8 mouse cellular contexts compared by ENCODE assay signal in genomic region chrX:53006062-53006461, GRCm38 (mm10). TPM values are rescaled to one million over a fixed set of nuclear protein-coding genes. Genes with fewer than 3 reads are reported as not detected.
A peak's percentile ranks its signal among the peaks of the same experiment; 100 is the strongest.
DNase-seq lines count a peak whose midpoint lies in the region; ATAC-seq lines count a peak whose summit lies in the region.

No protein-coding gene starts in this region.

- H3K27me3 ChIP-seq in forebrain, embryonic 14.5 days (replicated peaks; ENCODE audit: control insufficient read depth, insufficient read depth, low read length), result no peaks in the 10 kb centered on the region
- no peaks in the 10 kb centered on the region for H3K27me3 ChIP-seq in forebrain, embryonic 11.5 days (ENCODE audit: control insufficient read depth, insufficient read depth, low read length)

- H3K4me1 ChIP-seq in forebrain, embryonic 14.5 days (ENCODE audit: control insufficient read depth, insufficient read depth, low read length), result no peaks in the 10 kb centered on the region
- no peaks in the 10 kb centered on the region for H3K4me1 ChIP-seq in forebrain, embryonic 11.5 days (replicated peaks; ENCODE audit: control insufficient read depth, insufficient read depth, low read length)

- no peak overlapping the region for H3K27ac ChIP-seq in forebrain, embryonic 14.5 days (ENCODE audit: low read depth, low read length)
- H3K27ac ChIP-seq in forebrain, embryonic 11.5 days (ENCODE audit: low read depth, low read length), result no peak overlapping the region

- H3K9me3 ChIP-seq in forebrain, embryonic 14.5 days (replicated peaks; ENCODE audit: control insufficient read depth, low read length), result no peaks in the 10 kb centered on the region
- H3K9me3 ChIP-seq in forebrain, embryonic 11.5 days (ENCODE audit: control insufficient read depth, low read length), result no peaks in the 10 kb centered on the region

- intact Hi-C loops in left cerebral cortex, postnatal 25 days (cut with DNase I), result no loop called here
- intact Hi-C loops in left cerebral cortex, postnatal 4 days (cut with DNase I), result no loop called here

- WGBS in forebrain, embryonic 14.5 days, result 47% methylated on average over 3 of the region's 3 CpGs
- 61% methylated on average over 3 of the region's 3 CpGs for WGBS in forebrain, embryonic 11.5 days

- H3K9ac ChIP-seq in forebrain, embryonic 14.5 days (ENCODE audit: low read length), result no peak overlapping the region
- H3K9ac ChIP-seq in forebrain, embryonic 11.5 days (ENCODE audit: low read length), result no peak overlapping the region

- no peaks in the 10 kb centered on the region for H3K36me3 ChIP-seq in forebrain, embryonic 14.5 days (ENCODE audit: control insufficient read depth, insufficient read depth, low read length)
- no peaks in the 10 kb centered on the region for H3K36me3 ChIP-seq in forebrain, embryonic 11.5 days (ENCODE audit: control insufficient read depth, insufficient read depth, low read length)

- peak; percentile 60; the same call in 1 of the 2 replicates for ATAC-seq in forebrain, embryonic 14.5 days
- ATAC-seq in forebrain, embryonic 11.5 days (replicated peaks; ENCODE audit: low FRiP score), result no peak

- no peak overlapping the region for H3K4me2 ChIP-seq in forebrain, embryonic 14.5 days (ENCODE audit: low read length)
- H3K4me2 ChIP-seq in forebrain, embryonic 11.5 days (ENCODE audit: low read depth, low read length, severe bottlenecking), result no peak overlapping the region

- no peak overlapping the region for H3K4me3 ChIP-seq in forebrain, embryonic 14.5 days (ENCODE audit: low read depth, low read length)
- H3K4me3 ChIP-seq in forebrain, embryonic 11.5 days (ENCODE audit: low read depth, low read length), result no peak overlapping the region

- peak; percentile 80 for DNase-seq in forebrain, embryonic 14.5 days (ENCODE audit: low spot score)
- DNase-seq in forebrain, embryonic 11.5 days (ENCODE audit: low spot score), result no peak
- DNase-seq in left cerebral cortex, postnatal 25 days (ENCODE audit: low spot score in 2 of 2), result peak; percentile 12 to 44
- DNase-seq in left cerebral cortex, postnatal 4 days, result no peak
- peak; percentile 61 for DNase-seq in R1 (ENCODE audit: low read depth, low spot score)
- DNase-seq in induced T-regulatory cell, adult 2 months (ENCODE audit: low read depth), result peak; percentile 87
- DNase-seq in right cerebral cortex, postnatal 10 days (ENCODE audit: low spot score in 2 of 2), result no peak
- DNase-seq in gastrocnemius, postnatal 25 days, result no peak

RNA-seq across cellular contexts. Expression of gene Hprt, which starts 18.1 kb away (rescaled TPM):
- 87.9 and 93.1 TPM in 2 replicates for polyA plus RNA-seq in forebrain, embryonic 14.5 days (2014; fragmentation: Nextera tagmentation; extraction: Ambion mirVana)
- polyA plus RNA-seq in forebrain, embryonic 11.5 days (2014; fragmentation: Nextera tagmentation; extraction: Ambion mirVana), result 77.5 and 81.6 TPM in 2 replicates
- total RNA-seq in left cerebral cortex, postnatal 25 days (2021), result 100 to 1,000 TPM; 136 to 172 TPM
- 10 to 100 TPM; 77.3 to 90.7 TPM for total RNA-seq in left cerebral cortex, postnatal 4 days (2021)
- total RNA-seq in gastrocnemius, postnatal 25 days (2021), result 10 to 100 TPM; 19.6 to 21.2 TPM

Comparison
In these comparisons a context has a peak if more than half of its experiments do, and no peak if none do; other contexts are left out.
1. DNase-seq: peak in forebrain, embryonic 14.5 days (single experiment), left cerebral cortex, postnatal 25 days (2 of 2), R1 (single experiment) and induced T-regulatory cell, adult 2 months (single experiment); none in forebrain, embryonic 11.5 days (single experiment), left cerebral cortex, postnatal 4 days (single experiment), right cerebral cortex, postnatal 10 days (0 of 2) and gastrocnemius, postnatal 25 days (single experiment).